Mouse (Mus musculus) frontal cortex, adult (tissue): Measurements from ENCODE around the gene Pald1.

Source experiments
- ATAC-seq: cut with Nextera tagmentation; 2 replicates; pipeline ENCODE4 v1.9.2; 2017; ENCODE audit warnings: mild to moderate bottlenecking, moderate library complexity, mixed read lengths; ENCODE audit not compliant: low TSS enrichment

Pald1 gene

DNA sequence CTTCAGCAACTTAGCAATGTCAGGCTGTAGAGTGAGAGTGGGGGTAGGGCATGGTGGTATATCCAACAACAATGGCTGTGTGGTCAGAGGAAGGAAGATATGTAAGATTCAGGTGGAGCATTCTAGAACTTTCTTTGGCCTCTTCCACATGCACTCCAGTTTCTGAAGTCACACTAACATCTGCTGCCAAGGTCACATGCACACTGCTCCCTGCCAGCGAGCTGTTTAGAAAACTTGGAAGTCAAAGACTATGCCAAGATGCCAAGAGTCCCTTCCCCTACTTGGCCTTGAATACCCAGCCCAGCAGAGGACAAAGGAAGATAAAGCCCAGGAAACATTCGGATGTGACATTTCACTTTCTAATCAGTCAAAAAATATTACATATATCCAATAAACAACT is 19.6 kb upstream of the Pald1 start:
- no peak for ATAC-seq

DNA sequence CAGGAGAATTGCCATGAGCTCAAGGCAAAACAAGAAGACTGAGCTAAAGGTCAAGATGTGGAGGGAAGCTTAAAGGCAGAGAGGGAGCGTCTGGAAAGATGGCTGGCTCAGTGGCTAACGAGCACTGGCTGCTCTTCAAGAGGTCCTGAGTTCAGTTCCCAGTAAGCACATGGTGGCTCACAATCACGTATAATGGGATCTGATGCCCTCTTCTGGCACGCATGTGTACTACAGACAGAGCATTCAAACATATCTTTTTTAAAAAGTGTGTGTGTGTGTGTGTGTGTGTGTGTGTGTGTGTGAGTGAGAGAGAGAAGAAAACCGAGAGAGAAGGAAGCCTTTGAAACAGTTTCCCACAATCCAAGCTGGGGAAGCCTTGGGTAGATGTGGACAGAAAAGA is 19.1 kb upstream of the Pald1 start:
- no peak for ATAC-seq

DNA sequence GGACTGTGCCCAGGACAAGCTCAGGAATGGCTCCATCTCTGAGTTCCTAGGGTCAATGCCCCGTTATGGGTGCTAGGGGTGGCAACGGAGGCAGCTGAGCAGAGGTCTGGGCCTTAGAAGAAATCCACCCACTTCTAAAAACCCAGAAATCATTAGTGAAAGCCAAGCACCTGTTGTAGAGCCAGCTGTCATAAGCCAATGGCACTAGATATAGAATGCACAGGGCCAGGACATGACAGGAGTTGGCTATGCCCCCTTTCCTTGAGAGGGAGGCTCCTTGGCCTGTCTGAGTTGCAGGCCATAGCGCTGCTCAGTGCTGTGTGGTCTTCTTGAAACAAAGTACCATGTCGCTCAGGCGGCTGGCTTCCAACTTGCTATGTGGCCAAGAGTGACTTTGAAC is 17.1 kb upstream of the Pald1 start:
- ATAC-seq, result no peak

DNA sequence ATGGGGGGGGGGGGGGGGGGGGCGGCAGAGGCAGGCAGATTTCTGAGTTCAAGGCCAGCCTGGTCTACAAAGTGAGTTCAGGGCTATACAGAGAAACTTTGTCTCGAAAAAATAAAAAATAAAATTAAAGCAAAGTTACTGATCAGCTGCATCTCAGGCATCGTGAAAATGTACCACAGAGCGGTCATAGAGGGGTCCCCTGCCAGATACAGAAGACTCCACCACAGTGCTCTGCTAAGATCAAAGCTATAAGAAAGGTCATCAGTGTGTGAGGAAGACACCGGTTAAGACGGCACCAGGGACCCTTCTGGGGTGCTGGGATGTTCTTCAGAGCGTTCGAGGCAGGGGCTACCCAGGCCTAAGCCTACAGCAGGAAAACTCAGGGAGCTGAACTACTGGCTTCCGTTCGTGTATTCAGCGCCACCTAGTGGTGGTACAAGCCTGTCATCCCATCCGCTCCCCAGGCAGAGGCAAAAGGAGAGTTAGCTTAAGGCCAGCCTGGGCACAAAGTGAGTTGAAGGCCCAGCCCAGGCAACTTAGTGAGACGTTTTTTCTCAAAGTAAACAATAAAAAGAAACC is 15.9 kb upstream of the Pald1 start:
- ATAC-seq, result peak; percentile 97

DNA sequence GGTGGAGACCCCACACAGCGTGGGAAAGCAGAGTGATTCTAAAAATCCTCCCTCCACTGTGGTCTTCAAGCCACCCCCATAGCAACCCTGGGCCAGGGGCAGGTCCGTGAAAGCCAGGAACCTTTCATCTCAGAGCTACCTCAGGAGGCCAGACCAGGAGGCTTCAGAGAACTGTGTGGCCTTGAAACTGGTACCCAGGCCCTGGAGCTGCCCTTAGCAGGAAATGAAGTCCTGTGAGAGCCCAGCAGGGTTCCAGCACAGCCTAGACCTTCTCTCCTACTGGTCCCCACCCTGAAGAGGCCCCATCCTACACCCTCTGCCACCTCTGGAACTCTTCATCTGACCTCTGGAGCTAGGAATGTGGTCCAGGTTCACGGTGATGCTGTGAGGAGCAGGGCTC is 14.8 kb upstream of the Pald1 start:
- no peak for ATAC-seq

DNA sequence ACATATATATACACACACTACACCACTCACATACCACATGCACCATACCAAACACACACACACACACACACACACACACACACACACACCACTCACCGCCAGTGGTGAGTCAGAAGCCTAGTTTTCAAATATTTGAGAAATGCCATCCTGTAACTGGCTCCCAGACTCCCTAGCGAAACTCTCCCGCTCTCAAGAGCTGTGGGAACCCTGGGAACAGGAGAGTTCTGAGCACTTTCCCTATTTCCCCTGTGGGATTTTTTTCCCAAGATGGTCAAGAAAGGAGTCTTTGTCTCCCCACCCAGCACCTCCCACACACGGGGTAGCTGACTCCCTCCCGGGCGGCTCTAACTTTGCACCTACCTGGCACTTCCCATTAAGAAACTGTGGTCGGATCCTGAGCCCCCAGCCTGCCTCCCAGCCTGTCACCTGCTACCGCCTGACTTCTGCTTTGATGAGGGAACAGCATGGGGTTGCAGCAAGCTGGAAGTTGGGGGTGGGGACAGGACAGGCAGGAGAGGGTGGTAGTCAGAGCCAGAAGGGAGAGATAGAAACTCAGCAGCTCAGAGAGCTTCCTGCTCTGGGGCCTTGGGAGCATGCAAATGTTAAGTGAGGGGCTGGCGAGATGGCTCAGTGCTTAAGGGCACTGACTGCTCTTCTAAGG is 11.3 kb upstream of the Pald1 start:
- ATAC-seq, result no peak

DNA sequence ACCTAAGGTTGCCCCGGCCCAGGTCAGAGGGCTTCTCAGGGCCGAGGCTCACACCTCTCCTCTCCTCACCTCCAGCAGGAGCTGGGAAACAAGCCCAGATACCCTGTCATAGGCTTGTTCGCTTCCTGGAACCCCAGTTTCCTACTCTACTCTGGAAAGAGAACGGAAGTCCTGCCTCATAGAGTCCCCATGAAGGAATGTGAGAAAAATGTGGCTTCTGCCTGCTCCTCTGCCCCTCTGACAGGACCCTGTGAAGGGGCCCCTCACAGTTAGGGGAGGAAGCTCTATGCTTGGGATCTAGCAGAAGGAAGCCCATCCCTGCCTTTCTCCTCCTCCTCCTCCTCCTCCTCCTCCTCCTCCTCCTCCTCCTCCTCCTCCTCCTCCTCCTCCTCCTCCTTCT is 9.3 kb upstream of the Pald1 start:
- no peak for ATAC-seq

DNA sequence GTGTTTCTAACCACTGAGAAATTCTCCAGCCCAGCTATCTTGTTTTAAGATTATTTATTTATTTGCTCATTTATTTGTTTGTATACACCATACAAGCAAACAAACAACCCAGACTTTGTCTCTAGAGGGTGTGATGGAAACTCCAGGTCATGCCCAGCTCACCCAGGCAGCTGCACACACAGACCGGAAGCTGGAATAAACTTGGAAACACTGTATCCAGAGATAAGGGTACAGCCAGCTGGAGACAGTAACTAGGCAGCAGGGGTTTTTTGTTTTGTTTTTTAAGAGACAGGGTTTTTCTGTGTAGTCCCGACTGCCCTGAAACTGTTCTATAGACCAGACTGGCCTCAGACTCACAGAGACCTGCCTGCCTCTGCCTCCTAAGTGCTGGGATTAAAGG is 6.8 kb upstream of the Pald1 start:
- ATAC-seq, result no peak

DNA sequence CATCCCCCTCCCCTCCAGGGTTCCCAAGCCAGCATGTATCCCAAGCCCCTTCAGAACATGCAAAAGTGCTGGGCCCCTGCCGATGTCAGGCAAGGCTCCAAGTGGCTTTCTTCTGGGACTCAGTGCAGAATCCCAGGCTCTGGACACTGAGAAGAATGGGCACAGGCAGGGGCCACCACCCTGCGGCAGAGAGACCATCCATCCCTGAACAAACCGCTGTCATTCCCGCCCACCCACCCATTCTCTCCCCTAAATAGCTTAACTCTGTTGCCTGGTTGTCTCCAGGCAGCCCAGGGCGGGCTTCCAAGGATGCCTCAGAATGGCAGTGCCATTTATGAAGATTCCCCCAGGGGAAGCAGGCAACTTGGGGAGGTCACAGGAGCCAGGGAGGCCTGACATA is 5.7 kb upstream of the Pald1 start:
- ATAC-seq, result no peak

DNA sequence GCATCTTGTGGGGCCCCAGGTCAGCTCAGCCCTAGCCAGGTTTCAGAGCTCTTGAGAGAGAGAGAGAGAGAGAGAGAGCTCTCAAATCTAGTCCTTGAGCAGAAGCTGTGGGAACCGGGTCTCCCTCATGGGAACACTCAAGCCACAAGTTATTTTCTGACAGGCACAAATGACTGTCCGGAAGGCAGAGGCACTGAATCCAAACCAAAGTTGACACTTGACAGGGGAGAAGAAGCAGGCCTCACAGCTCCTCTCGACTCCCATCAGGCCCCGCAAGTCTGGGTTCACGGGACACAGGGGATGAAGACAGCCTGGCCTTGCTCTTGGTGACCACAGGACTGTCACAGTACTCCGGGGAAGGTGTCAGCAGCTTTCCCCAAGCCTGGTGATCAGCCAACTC is 3.0 kb upstream of the Pald1 start:
- no peak for ATAC-seq

DNA sequence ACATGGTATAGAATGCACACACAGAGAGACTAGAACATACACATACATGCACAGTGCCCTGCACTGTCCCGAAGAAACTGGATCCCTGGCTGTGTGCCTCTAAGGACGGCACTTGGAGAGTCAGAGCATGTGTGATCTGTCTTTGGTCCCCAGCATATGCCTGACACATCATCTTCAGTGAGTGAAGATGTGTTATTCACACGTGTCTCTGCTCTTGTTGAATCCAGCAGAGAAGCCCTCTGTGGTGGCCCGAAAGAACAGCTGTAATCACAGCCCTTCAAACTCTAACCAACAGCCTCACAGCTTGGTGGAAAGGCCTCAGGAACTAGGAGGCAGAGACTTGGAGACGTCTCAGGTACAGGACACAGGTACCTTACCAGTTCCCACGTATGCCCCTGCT is 1.8 kb upstream of the Pald1 start:
- ATAC-seq, result no peak

DNA sequence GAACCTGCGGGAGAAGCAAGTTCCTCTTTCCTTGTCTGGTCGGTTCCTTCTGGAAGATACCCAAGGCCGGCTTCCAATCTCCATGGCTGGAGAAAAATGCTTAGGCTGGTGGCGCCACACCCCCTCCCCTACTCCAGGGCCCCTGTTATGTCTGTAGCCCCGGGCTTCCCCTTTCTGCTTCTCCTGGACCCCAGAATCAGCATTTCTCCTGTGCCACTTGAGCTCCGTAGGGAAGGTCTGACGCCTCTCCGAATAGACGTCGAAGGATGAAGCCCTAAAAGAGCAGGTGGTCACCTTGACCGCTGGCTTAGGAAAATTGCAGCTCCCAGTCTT is 351 bp upstream of the Pald1 start:
- no peak for ATAC-seq

DNA sequence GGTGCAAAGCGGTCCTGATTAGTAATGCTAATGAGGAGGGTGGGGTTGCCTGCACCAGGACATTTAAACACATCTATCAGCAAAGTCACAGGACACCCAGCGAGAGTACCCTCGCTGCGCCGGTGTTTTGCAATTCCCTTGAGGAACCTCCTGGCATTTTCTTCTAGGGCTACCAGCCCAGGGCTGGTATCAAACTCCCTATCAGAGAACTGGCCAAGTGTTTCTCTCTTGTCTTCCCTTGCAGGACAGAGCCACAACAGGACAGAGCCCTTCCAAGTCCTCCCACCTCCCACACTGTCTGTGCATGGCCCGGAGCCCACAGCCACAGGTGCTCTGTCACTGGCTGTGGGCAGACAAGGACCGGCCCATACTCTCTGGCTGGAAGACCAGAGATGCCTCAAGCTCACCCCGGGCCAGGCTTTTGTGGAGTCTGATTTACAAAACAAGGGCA is 1.0 kb downstream of the Pald1 start:
- ATAC-seq, result no peak

DNA sequence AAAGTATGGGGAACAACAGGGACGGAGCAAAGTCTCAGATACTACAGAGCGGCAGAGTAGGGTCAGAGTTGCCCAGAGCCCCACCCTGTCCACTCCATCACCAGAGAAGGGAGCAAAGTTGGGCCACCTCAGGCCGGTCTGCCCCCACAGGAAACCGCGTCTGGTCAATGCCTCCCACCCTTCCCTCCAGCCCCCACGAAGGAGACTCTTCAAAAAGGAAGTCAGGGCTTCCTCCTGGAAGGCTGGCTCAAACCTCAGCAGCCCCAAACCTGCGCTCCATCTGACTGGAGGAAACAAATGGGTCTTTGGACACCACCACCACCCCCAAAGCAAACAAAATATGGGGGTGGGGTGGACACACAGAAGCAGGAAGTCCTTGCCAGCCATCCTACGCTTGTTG is 1.5 kb downstream of the Pald1 start:
- no peak for ATAC-seq

DNA sequence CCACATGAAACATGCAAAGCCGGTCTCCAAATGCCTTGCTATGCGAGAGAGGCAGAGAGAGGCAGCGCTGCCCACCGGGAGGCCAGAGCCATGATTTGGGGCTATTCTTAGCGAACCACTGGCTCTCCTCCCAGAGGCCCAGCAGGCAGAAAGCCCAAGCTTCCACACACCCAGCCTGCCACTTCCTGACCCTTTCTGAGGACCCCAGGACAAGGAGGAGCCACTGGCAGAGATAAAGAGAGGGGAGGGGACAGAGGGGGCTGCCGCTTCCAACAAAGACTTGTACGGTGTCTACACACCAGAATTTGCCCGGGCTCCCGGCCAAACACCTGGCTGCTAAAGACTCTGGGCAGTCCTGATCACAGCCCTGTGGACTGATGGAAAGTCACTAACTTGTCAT is 3.1 kb downstream of the Pald1 start:
- ATAC-seq, result no peak

DNA sequence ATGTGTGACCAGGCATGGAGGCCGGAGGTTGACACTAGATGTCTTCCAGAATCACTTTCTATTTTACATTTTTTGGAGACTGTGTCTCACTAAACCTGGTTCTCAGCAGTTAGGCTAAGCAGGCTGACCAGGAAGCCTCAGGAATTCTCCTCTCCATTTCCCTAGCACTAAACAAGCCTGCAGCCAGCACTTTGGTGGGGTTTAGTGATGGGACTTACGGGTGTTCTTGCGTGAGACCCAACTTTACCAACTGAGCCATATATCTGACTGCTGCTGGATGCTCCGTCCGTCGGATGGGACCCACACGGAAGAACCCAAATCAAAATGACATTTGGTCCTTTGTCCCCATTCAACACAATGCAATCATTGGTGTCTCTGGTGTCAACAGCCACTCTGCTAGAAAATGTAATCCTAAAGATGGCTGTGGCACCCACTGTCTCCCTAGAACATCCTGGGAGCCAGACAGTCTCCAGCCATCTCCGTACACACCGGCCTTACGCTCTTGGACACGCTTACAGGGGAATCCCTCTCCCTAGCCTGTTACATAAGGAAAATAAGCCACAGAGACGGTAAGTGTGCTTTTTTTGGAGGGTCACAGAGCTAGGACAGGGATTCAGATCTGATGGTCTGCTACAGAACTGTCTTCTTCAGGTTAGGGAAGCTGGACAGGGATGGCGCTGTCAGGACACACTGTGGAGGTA is 3.8 kb downstream of the Pald1 start:
- ATAC-seq, result no peak

DNA sequence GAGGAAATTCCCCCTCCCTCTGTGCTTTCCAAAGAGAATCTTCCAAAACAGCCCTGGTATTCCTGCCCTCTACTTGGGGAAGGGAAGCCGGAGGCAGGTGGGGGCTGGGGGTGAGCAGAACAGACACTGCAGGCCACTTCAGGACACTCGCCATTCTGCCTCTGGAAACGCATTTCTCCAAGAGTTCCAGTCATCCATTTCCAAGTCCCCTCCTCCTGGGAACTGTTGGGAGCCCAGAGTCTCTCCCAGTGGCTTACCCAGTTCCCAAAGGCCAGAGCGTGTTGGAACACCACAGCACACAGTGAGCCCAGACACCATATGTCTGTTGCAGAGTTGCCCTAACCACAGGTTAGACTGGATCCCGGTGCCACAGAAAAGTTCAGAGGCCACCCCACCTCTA is 4.6 kb downstream of the Pald1 start:
- ATAC-seq, result no peak

DNA sequence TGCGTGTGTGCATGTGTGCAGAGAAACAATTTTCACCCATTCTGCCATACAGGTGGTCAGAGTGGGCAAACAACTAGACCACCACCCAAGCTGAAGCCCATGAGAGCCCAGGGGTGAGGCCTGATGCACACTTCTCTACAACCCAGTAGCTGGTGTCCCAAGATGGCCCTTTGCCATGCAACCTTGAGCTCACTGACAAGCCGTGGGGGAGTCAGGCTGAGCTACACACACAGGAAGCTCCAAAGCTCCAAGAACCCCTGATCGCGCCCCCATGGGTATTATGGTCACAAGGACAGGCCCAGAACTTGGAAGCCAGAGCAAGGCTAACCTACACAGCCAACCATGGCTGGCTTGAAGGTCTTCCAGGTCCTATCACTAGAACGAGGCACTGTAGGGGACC is 5.3 kb downstream of the Pald1 start:
- ATAC-seq, result no peak

DNA sequence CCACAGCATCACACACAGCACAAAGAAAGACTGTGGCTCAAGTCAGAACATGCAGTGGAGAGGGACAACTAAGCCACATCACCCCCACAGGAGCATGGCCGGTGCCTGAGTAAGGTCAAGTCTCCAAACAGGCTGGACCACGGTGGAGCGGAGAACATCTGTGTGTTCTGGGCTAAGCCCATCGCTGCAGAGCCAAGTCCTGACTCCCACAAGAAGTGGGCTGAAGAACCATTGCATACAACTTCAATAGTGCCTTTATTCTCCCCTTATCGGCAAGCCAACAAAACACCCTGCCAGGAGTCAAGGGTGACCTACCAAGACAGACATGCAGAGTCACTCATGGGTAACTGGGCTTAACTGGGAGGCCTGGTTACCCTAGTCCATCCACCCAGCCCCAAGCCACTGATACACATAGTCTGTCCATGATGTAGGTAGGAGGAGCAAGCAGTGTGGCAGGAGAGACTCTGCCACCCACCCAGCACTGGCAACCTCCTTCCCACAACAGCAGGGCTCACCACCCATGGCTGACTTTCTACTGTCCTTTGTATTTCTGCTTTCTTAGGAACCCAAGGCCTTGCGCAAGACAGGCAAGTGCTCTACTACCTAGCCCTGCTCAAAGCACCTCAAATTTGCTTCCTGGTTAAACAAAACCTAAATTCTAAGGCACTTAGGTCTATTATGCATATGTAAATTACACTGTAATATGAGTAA is 8.4 kb downstream of the Pald1 start:
- 0 out of 2 replicates have a peak, but pooled peaks have one; percentile 31 for ATAC-seq

DNA sequence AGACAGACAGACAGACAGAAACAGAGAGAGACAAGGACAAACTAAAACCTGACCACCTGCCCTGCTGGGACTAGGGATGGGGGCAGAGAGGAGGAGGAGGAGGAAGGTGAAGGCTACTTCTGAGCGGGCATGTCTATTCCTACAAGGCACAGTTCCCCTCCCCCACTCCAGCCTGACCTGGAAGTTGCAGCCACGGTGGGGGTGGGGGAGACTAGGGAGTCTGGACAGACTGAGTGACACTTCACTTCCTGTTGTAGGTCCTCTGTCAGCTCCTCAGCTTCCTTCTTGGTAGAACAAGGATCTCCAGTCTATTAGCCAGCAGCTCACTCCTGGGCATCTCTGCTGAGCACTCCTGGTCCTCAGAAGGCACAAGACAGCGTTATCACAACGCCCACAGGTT is 9.3 kb downstream of the Pald1 start:
- no peak for ATAC-seq

DNA sequence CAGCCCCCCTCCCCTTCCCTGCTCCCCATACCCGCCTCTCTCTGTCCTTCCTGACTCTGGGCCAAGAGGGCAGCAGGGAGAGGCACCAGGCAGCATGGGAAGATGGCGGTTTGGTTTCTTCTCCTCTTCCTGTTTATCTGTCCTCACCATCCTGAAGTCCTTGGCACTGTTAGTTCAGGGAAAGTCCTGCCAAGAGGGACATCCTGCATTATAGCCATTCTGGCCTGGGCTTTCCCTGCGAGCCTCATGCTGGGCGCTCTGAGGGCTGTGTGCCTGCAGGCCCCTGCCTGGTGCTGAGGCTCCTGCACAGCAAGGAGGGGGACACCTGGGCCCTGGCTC is 10.8 kb downstream of the Pald1 start:
- no peak for ATAC-seq

DNA sequence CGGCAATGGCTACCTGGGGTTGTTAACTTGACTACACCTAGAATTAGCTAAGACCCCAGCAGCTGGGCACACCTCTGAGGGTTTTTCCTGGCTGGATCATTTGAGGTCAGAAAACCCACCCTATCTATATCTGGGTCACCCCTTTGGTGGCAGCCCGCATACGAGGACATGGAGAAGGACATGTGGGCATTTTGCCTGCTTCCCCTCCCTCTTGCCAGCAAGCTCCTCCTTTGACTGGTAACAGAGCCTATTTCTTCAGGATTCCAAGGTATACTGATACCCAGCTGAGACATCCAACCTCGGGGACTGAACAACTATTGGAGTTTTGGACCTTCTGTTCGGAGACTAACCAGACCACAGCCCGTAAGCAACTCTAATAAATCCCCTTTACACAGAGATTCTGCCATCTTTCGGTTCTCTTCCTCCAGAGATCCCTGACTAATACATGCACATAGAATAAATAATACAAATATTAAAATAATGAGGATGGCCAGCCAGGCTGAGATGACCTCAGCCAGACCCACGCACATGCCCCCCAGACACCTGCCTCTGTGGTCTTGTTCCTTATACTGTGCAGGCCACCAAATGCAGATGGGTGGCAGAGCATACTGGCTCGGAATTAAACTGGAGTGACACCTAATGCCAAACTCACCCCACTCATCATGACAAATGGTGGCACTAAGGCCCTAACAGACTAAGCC is 11.3 kb downstream of the Pald1 start:
- no peak for ATAC-seq
